ENCODE assay signal across 15 mouse cellular contexts in the genomic region with DNA sequence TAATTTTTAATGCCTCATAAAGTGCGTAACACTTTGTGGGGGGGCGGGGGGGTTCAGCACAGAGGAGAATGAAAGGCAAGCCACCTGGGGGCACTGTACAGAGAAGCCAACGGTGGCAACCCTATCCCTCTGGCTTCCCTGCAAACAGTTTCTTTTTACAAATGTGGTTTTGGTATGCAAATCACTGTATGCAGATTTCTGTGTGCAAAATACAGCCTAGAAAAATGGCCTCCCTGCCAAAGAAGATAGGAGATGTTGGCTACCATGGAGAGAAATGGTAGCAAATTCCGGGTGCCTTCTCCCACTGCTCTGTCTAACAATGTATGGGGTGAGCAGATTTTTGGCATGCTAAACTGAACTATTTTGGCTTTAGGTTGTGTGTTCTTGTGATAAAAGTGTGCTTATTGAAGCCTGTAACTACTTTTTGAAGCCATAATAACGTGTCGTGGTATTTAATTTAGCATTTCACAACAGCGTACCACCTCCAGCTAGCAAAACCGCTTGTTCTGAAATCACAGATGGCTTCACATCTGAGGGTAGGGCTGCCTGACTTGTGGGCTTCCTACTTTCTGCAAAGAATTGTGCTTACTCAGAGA. TPM values are rescaled to one million over a fixed set of nuclear protein-coding genes. Genes with fewer than 3 reads are reported as not detected.
DNase-seq lines count a peak whose midpoint lies in the region; ATAC-seq and TF ChIP-seq lines count a peak whose summit lies in the region.
"Had no signal": no experiment of that assay in that cellular context is flagged by ENCODE, and none has a peak within 500 bp of the region (broad histone marks: within the 10 kb centered on the region; RNA-seq: fewer than 3 reads in every experiment).

No protein-coding gene starts in this region.

- H3K4me3 ChIP-seq in forebrain, embryonic 16.5 days (replicated peaks; ENCODE audit: low read length) = no peak overlapping the region
- H3K4me3 ChIP-seq in cerebellum, adult 2 months (replicated peaks; ENCODE audit: insufficient read depth, low read depth, low read length) = no peak overlapping the region
- no peak overlapping the region for H3K4me3 ChIP-seq in intestine, embryonic 15.5 days (replicated peaks)
- H3K4me3 ChIP-seq: myocyte had no signal

- peaks cover 26% of the 10 kb centered on the region for H3K4me1 ChIP-seq in forebrain, embryonic 16.5 days (replicated peaks; ENCODE audit: control insufficient read depth, insufficient read depth, low read length)
- H3K4me1 ChIP-seq in cerebellum, adult 2 months (ENCODE audit: control insufficient read depth, insufficient read depth, low read length) = peaks cover 4% of the 10 kb centered on the region
- H3K4me1 ChIP-seq in intestine, embryonic 15.5 days (replicated peaks) = no peaks in the 10 kb centered on the region

- H3K27me3 ChIP-seq in forebrain, embryonic 16.5 days (replicated peaks; ENCODE audit: control insufficient read depth, insufficient read depth, low read length) = no peaks in the 10 kb centered on the region
- no peaks in the 10 kb centered on the region for H3K27me3 ChIP-seq in cerebellum, adult 2 months (ENCODE audit: control insufficient read depth, insufficient read depth, low read length)
- no peaks in the 10 kb centered on the region for H3K27me3 ChIP-seq in intestine, embryonic 15.5 days (replicated peaks)

- H3K4me2 ChIP-seq in forebrain, embryonic 16.5 days (ENCODE audit: low read length) = peak overlapping the region; percentile 1; the same call in 1 of the 2 replicates
- no peak overlapping the region for H3K4me2 ChIP-seq in intestine, embryonic 15.5 days (replicated peaks)

- no peak for TF ChIP-seq POLR2A in cerebellum, adult 2 months (IDR thresholded peaks at IDR 0.05; ENCODE audit: borderline replicate concordance, insufficient read depth, low read length)

- WGBS in forebrain, embryonic 16.5 days = 14% methylated on average over 8 of the region's 8 CpGs
- 39% methylated on average over 8 of the region's 8 CpGs for WGBS in cerebellum, adult 2 months
- 70% methylated on average over 8 of the region's 8 CpGs for WGBS in intestine, embryonic 15.5 days

- H3K9me3 ChIP-seq in forebrain, embryonic 16.5 days (ENCODE audit: control insufficient read depth, low read length) = no peaks in the 10 kb centered on the region
- no peaks in the 10 kb centered on the region for H3K9me3 ChIP-seq in intestine, embryonic 15.5 days

- peak; percentile 63 for DNase-seq in right cerebral cortex, adult 18-20 months
- DNase-seq in right cerebral cortex, postnatal 14 days = no peak
- DNase-seq in layer of hippocampus, postnatal 36 days = peak; percentile 55 to 62
- peak; percentile 38 to 56 for DNase-seq in right cerebral cortex, postnatal 36 days (ENCODE audit: low spot score in 2 of 2)
- no peak for DNase-seq in cerebellum, adult 2 months
- DNase-seq in spleen, postnatal 4 days (ENCODE audit: low spot score in 2 of 2) = no peak
- DNase-seq: gastrocnemius, postnatal 36 days; kidney, postnatal 14 days; liver; lung, postnatal 14 days; thymus, postnatal 14 days had no signal

- H3K27ac ChIP-seq in forebrain, embryonic 16.5 days (ENCODE audit: low read length) = peak overlapping the region; percentile 60
- no peak overlapping the region for H3K27ac ChIP-seq in cerebellum, adult 2 months (ENCODE audit: insufficient read depth, low read length)
- no peak overlapping the region for H3K27ac ChIP-seq in intestine, embryonic 15.5 days

- H3K36me3 ChIP-seq in forebrain, embryonic 16.5 days (ENCODE audit: control insufficient read depth, insufficient read depth) = no peaks in the 10 kb centered on the region
- no peaks in the 10 kb centered on the region for H3K36me3 ChIP-seq in intestine, embryonic 15.5 days

- no peak overlapping the region for H3K9ac ChIP-seq in forebrain, embryonic 16.5 days (replicated peaks; ENCODE audit: low read depth, low read length)
- H3K9ac ChIP-seq in intestine, embryonic 15.5 days = no peak overlapping the region

- peak; percentile 76 for ATAC-seq in forebrain, embryonic 16.5 days
- no peak for ATAC-seq in intestine, embryonic 15.5 days

- no peak for TF ChIP-seq CTCF in cerebellum, adult 2 months (IDR thresholded peaks at IDR 0.05; ENCODE audit: borderline replicate concordance, insufficient read depth, low read depth, low read length)

RNA-seq across cellular contexts. Expression of a gene that starts 33.8 kb away (rescaled TPM):
- 8.2 and 18.0 TPM in 2 replicates for polyA plus RNA-seq in forebrain, embryonic 16.5 days (2015; fragmentation: Nextera tagmentation; extraction: Ambion mirVana)
- under 1 TPM; 0.62 to 0.68 TPM for total RNA-seq in layer of hippocampus, postnatal 36 days (2021)
- 0.47 and 0.51 TPM in 2 replicates for polyA plus RNA-seq in cerebellum, adult 2 months (2012; rRNA removed)
- polyA plus RNA-seq in intestine, embryonic 15.5 days (2015; fragmentation: Nextera tagmentation; extraction: Ambion mirVana) = not detected in 2 replicates
- total RNA-seq: gastrocnemius, postnatal 36 days; heart, postnatal 25 days had no signal
- polyA plus RNA-seq: myocyte had no signal

Comparison
In these comparisons a context has a peak if more than half of its experiments do, and no peak if none do; other contexts are left out.
1. DNase-seq: peak in right cerebral cortex, adult 18-20 months (single experiment), layer of hippocampus, postnatal 36 days (2 of 2) and right cerebral cortex, postnatal 36 days (2 of 2); none in right cerebral cortex, postnatal 14 days (single experiment), cerebellum, adult 2 months (0 of 2) and spleen, postnatal 4 days (0 of 2).